Mouse (Mus musculus) cerebellum, adult 2 months (tissue): ENCODE measurements at regions not wholly inside any gene's neighbourhood (a gene's known extent, or its start where the extent isn't known, plus 50 kb on each side); places are given as distances from the start of the nearest gene placed in this dataset.

Experiments
- DNase-seq, 2 experiments: peaks; one replicate each; pipeline ENCODE4 v3.0.0; 2021
- H3K27ac ChIP-seq: fragments of 200-500 bp; 2 replicates; pipeline ENCODE4 v1.5.1; 2012; ENCODE audit warnings: low read length, control low read depth, inconsistent platforms; ENCODE audit not compliant: insufficient read depth
- H3K27me3 ChIP-seq: fragments of 200-500 bp; 2 replicates; pipeline ENCODE4 v1.6.1; 2012; ENCODE audit warnings: inconsistent platforms, mild to moderate bottlenecking, low read length, moderate library complexity; ENCODE audit not compliant: control insufficient read depth, insufficient read depth
- H3K4me1 ChIP-seq: fragments of 200-500 bp; 2 replicates; pipeline ENCODE4 v1.6.1; 2011; ENCODE audit warnings: low read length; ENCODE audit not compliant: control insufficient read depth, insufficient read depth
- H3K4me3 ChIP-seq: fragments of 200-500 bp; replicated peaks from 2 replicates; pipeline ENCODE3; 2011; ENCODE audit warnings: mild to moderate bottlenecking, low read depth, low read length, control low read depth; ENCODE audit not compliant: insufficient read depth
- CTCF ChIP-seq: fragments of 200-500 bp; IDR thresholded peaks from 2 replicates; pipeline ENCODE4 v1.5.1; 2011; ENCODE audit warnings: low read depth, mild to moderate bottlenecking, control low read depth, low read length, moderate library complexity, borderline replicate concordance; ENCODE audit not compliant: insufficient read depth
- POLR2A ChIP-seq: fragments of 200-500 bp; IDR thresholded peaks from 2 replicates; pipeline ENCODE4 v1.6.1; 2011; ENCODE audit warnings: low read length, control low read depth, borderline replicate concordance; ENCODE audit not compliant: insufficient read depth
- WGBS: fragments of 180-500 bp; shearing (Covaris S2); methylation state at CpG from one replicate; pipeline ENCODE4 v1.1.7; 2018; 5-methylcytosine and 5-hydroxymethylcytosine counted together

GRCm38 (mm10) chr4:124542696-124543095 is 67.9 kb downstream of the 3100002H09Rik start:
- WGBS: 30% methylated on average over 5 of the region's 5 CpGs
- H3K27me3 ChIP-seq: no peaks in the 10 kb centered on the region
- TF ChIP-seq POLR2A (no peak), CTCF (no peak)
- no peaks in the 10 kb centered on the region for H3K4me1 ChIP-seq
- no peak for DNase-seq
- H3K27ac ChIP-seq: no peak overlapping the region
- no peak overlapping the region for H3K4me3 ChIP-seq

GRCm38 (mm10) chr4:124538471-124538870 is 72.1 kb downstream of the 3100002H09Rik start:
- DNase-seq: no peak
- H3K4me1 ChIP-seq: no peaks in the 10 kb centered on the region
- no peak overlapping the region for H3K4me3 ChIP-seq
- no peak overlapping the region for H3K27ac ChIP-seq
- WGBS: 38% methylated on average over 5 of the region's 5 CpGs
- no peaks in the 10 kb centered on the region for H3K27me3 ChIP-seq
- TF ChIP-seq CTCF (no peak), POLR2A (no peak)

GRCm38 (mm10) chr4:124537681-124538080 is 72.9 kb downstream of the 3100002H09Rik start:
- Histone ChIP-seq H3K4me1 (no peaks in the 10 kb centered on the region), H3K27me3 (no peaks in the 10 kb centered on the region), H3K27ac (no peak overlapping the region), H3K4me3 (no peak overlapping the region)
- TF ChIP-seq POLR2A: no peak
- no peak for TF ChIP-seq CTCF
- 59% methylated on average over 5 of the region's 5 CpGs for WGBS
- no peak for DNase-seq

GRCm38 (mm10) chr4:124533614-124534013 is 77.0 kb downstream of the 3100002H09Rik start:
- 65% methylated on average over 6 of the region's 6 CpGs for WGBS
- H3K27me3 ChIP-seq: no peaks in the 10 kb centered on the region
- no peak overlapping the region for H3K4me3 ChIP-seq

GRCm38 (mm10) chr4:124530596-124530995 is 80.0 kb downstream of the 3100002H09Rik start:
- no peak for DNase-seq

More at GRCm38 (mm10) chr4:124533614-124534013, 77.0 kb downstream of the 3100002H09Rik start:
- TF ChIP-seq POLR2A: no peak
- TF ChIP-seq CTCF: no peak
- H3K4me1 ChIP-seq: no peaks in the 10 kb centered on the region
- no peak for DNase-seq
- H3K27ac ChIP-seq: no peak overlapping the region

GRCm38 (mm10) chr4:124526822-124527221 is 83.8 kb downstream of the 3100002H09Rik start:
- WGBS: 32% methylated on average over 10 of the region's 10 CpGs
- no peaks in the 10 kb centered on the region; the same call in 1 of the 2 replicates for H3K27me3 ChIP-seq
- TF ChIP-seq POLR2A (no peak), CTCF (no peak)

More at GRCm38 (mm10) chr4:124530596-124530995, 80.0 kb downstream of the 3100002H09Rik start:
- Histone ChIP-seq H3K27ac (no peak overlapping the region), H3K4me3 (no peak overlapping the region), H3K27me3 (no peaks in the 10 kb centered on the region; the same call in 1 of the 2 replicates), H3K4me1 (no peaks in the 10 kb centered on the region)
- 18% methylated on average over 9 of the region's 9 CpGs for WGBS
- no peak for TF ChIP-seq POLR2A
- TF ChIP-seq CTCF: no peak

GRCm38 (mm10) chr4:124526362-124526761 is 84.2 kb downstream of the 3100002H09Rik start:
- Histone ChIP-seq H3K4me3 (no peak overlapping the region), H3K27ac (no peak overlapping the region), H3K27me3 (no peaks in the 10 kb centered on the region; the same call in 1 of the 2 replicates), H3K4me1 (no peaks in the 10 kb centered on the region)
- DNase-seq: no peak
- TF ChIP-seq POLR2A: no peak
- TF ChIP-seq CTCF: no peak
- 65% methylated on average over 9 of the region's 9 CpGs for WGBS

More at GRCm38 (mm10) chr4:124526822-124527221, 83.8 kb downstream of the 3100002H09Rik start:
- Histone ChIP-seq H3K4me1 (no peaks in the 10 kb centered on the region), H3K27ac (no peak overlapping the region), H3K4me3 (no peak overlapping the region)
- DNase-seq: no peak

GRCm38 (mm10) chr4:124520309-124520708 is 90.3 kb downstream of the 3100002H09Rik start:
- H3K27ac ChIP-seq: no peak overlapping the region
- no peak overlapping the region for H3K4me3 ChIP-seq
- WGBS: 41% methylated on average over 9 of the region's 9 CpGs
- no peaks in the 10 kb centered on the region for H3K4me1 ChIP-seq
- H3K27me3 ChIP-seq: no peaks in the 10 kb centered on the region; the same call in 1 of the 2 replicates
- DNase-seq: no peak
- TF ChIP-seq POLR2A (no peak), CTCF (no peak)

GRCm38 (mm10) chr4:124511761-124512160 is 98.8 kb downstream of the 3100002H09Rik start:
- 27% methylated on average over 16 of the region's 16 CpGs for WGBS
- Histone ChIP-seq H3K27ac (no peak overlapping the region), H3K4me3 (no peak overlapping the region), H3K4me1 (no peaks in the 10 kb centered on the region), H3K27me3 (no peaks in the 10 kb centered on the region)
- TF ChIP-seq CTCF (no peak), POLR2A (no peak)
- DNase-seq: peak in 1 of 2 experiments; percentile 10
